Mouse (Mus musculus): ENCODE data around the gene Pomp. TPM values are rescaled to one million over a fixed set of nuclear protein-coding genes. Genes with fewer than 3 reads are reported as not detected.

The Pomp gene
- polyA plus RNA-seq, 1 experiment from 2014 or later: 540 TPM

GRCm38 (mm10) chr5:147870296-147870695 is 10.0 kb downstream of the Pomp start:
- WGBS: 90% methylated on average over 1 of the region's 1 CpGs
- H3K27me3 ChIP-seq: no peaks in the 10 kb centered on the region
- no peak overlapping the region for H3K9ac ChIP-seq
- no peak for ATAC-seq (ENCODE audit: low read depth)
- no peak overlapping the region for H3K27ac ChIP-seq (replicated peaks)
- no peaks in the 10 kb centered on the region for H3K9me3 ChIP-seq
- peaks cover 97% of the 10 kb centered on the region for H3K36me3 ChIP-seq
- H3K4me1 ChIP-seq (replicated peaks): no peaks in the 10 kb centered on the region
- no peak overlapping the region for H3K4me3 ChIP-seq
- H3K4me2 ChIP-seq: no peak overlapping the region

GRCm38 (mm10) chr5:147871091-147871820 is 11.0 kb downstream of the Pomp start:
- Histone ChIP-seq H3K9me3 (no peaks in the 10 kb centered on the region), H3K27me3 (no peaks in the 10 kb centered on the region), H3K4me2 (no peak overlapping the region), H3K27ac (replicated peaks) (no peak overlapping the region), H3K36me3 (peaks cover 97% of the 10 kb centered on the region), H3K9ac (no peak overlapping the region), H3K4me1 (replicated peaks) (no peaks in the 10 kb centered on the region), H3K4me3 (no peak overlapping the region)
- WGBS: 93% methylated on average over 15 of the region's 15 CpGs
- ATAC-seq (ENCODE audit: low read depth): no peak

- H3K4me3 ChIP-seq: no peak overlapping the region
- no peaks in the 10 kb centered on the region for H3K27me3 ChIP-seq
- no peak overlapping the region for H3K9ac ChIP-seq
- H3K36me3 ChIP-seq: peaks cover 98% of the 10 kb centered on the region
- H3K27ac ChIP-seq (replicated peaks): no peak overlapping the region
- H3K4me1 ChIP-seq (replicated peaks): no peaks in the 10 kb centered on the region
- no peak overlapping the region for H3K4me2 ChIP-seq
- ATAC-seq (ENCODE audit: low read depth): no peak
- 92% methylated on average over 18 of the region's 18 CpGs for WGBS
- H3K9me3 ChIP-seq: no peaks in the 10 kb centered on the region
These were observed 14.3 kb downstream of the Pomp start for GRCm38 (mm10) chr5:147874491-147875065.

GRCm38 (mm10) chr5:147875210-147875609 is 14.9 kb downstream of the Pomp start:
- Histone ChIP-seq H3K4me3 (no peak overlapping the region), H3K9ac (no peak overlapping the region), H3K27me3 (no peaks in the 10 kb centered on the region), H3K9me3 (no peaks in the 10 kb centered on the region), H3K36me3 (peaks cover 98% of the 10 kb centered on the region), H3K27ac (replicated peaks) (no peak overlapping the region), H3K4me2 (no peak overlapping the region), H3K4me1 (replicated peaks) (no peaks in the 10 kb centered on the region)
- no peak for ATAC-seq (ENCODE audit: low read depth)
- WGBS: 97% methylated on average over 8 of the region's 8 CpGs

GRCm38 (mm10) chr5:147877520-147877919 is 17.3 kb downstream of the Pomp start:
- 84% methylated on average over 6 of the region's 6 CpGs for WGBS
- Histone ChIP-seq H3K9ac (no peak overlapping the region), H3K9me3 (no peaks in the 10 kb centered on the region), H3K4me1 (replicated peaks) (no peaks in the 10 kb centered on the region), H3K36me3 (peaks cover 93% of the 10 kb centered on the region), H3K27ac (replicated peaks) (no peak overlapping the region), H3K27me3 (no peaks in the 10 kb centered on the region), H3K4me2 (no peak overlapping the region), H3K4me3 (no peak overlapping the region)
- no peak for ATAC-seq (ENCODE audit: low read depth)

GRCm38 (mm10) chr5:147879971-147880682 is 19.9 kb downstream of the Pomp start:
- Histone ChIP-seq H3K4me1 (replicated peaks) (no peaks in the 10 kb centered on the region), H3K27me3 (no peaks in the 10 kb centered on the region), H3K4me2 (no peak overlapping the region), H3K9ac (no peak overlapping the region), H3K27ac (replicated peaks) (no peak overlapping the region), H3K36me3 (peaks cover 82% of the 10 kb centered on the region), H3K9me3 (no peaks in the 10 kb centered on the region), H3K4me3 (no peak overlapping the region)
- WGBS: 91% methylated on average over 17 of the region's 17 CpGs
- ATAC-seq (ENCODE audit: low read depth): no peak

GRCm38 (mm10) chr5:147883581-147883980 is 23.3 kb downstream of the Pomp start:
- Histone ChIP-seq H3K4me3 (no peak overlapping the region), H3K9me3 (no peaks in the 10 kb centered on the region), H3K36me3 (peaks cover 49% of the 10 kb centered on the region), H3K4me1 (replicated peaks) (no peaks in the 10 kb centered on the region), H3K4me2 (no peak overlapping the region), H3K9ac (no peak overlapping the region), H3K27ac (replicated peaks) (no peak overlapping the region), H3K27me3 (no peaks in the 10 kb centered on the region)
- WGBS: 92% methylated on average over 6 of the region's 6 CpGs
- no peak for ATAC-seq (ENCODE audit: low read depth)

- Histone ChIP-seq H3K9me3 (no peaks in the 10 kb centered on the region), H3K9ac (no peak overlapping the region), H3K27ac (replicated peaks) (no peak overlapping the region), H3K4me1 (replicated peaks) (peaks cover 9% of the 10 kb centered on the region), H3K4me2 (no peak overlapping the region), H3K27me3 (peaks cover 15% of the 10 kb centered on the region), H3K4me3 (no peak overlapping the region), H3K36me3 (peaks cover 7% of the 10 kb centered on the region; the same call in 1 of the 2 replicates)
- ATAC-seq (ENCODE audit: low read depth): no peak
- 89% methylated on average over 9 of the region's 12 CpGs for whole genome bisulfite sequencing
These were observed 28.3 kb downstream of the Pomp start for GRCm38 (mm10) chr5:147888313-147889297.

- no peaks in the 10 kb centered on the region for H3K36me3 ChIP-seq
- no peak overlapping the region for H3K9ac ChIP-seq
- WGBS: 20% methylated on average over 6 of the region's 6 CpGs
- H3K4me2 ChIP-seq: peak overlapping the region; percentile 72; the same call in 1 of the 2 replicates
- H3K27ac ChIP-seq (replicated peaks): no peak overlapping the region
- H3K27me3 ChIP-seq: peaks cover 22% of the 10 kb centered on the region
- peaks cover 24% of the 10 kb centered on the region for H3K4me1 ChIP-seq (replicated peaks)
- no peak for ATAC-seq (ENCODE audit: low read depth)
- no peak overlapping the region for H3K4me3 ChIP-seq
- H3K9me3 ChIP-seq: no peaks in the 10 kb centered on the region
These were observed 32.5 kb downstream of the Pomp start for GRCm38 (mm10) chr5:147892735-147893134.

GRCm38 (mm10) chr5:147893143-147893542 is 32.9 kb downstream of the Pomp start:
- Histone ChIP-seq H3K27me3 (peaks cover 22% of the 10 kb centered on the region), H3K4me2 (peak overlapping the region; percentile 72; the same call in 1 of the 2 replicates), H3K9ac (no peak overlapping the region), H3K27ac (replicated peaks) (no peak overlapping the region), H3K4me1 (replicated peaks) (peaks cover 24% of the 10 kb centered on the region), H3K9me3 (no peaks in the 10 kb centered on the region), H3K36me3 (no peaks in the 10 kb centered on the region), H3K4me3 (peak overlapping the region; percentile 61; the same call in 1 of the 2 replicates)
- ATAC-seq (ENCODE audit: low read depth): no peak
- WGBS: 8% methylated on average over 9 of the region's 9 CpGs

- Histone ChIP-seq H3K9ac (peak overlapping the region; percentile 71), H3K4me2 (peak overlapping the region; percentile 72), H3K4me1 (replicated peaks) (peaks cover 24% of the 10 kb centered on the region), H3K27me3 (peaks cover 22% of the 10 kb centered on the region), H3K4me3 (peak overlapping the region; percentile 61), H3K36me3 (no peaks in the 10 kb centered on the region), H3K9me3 (no peaks in the 10 kb centered on the region), H3K27ac (replicated peaks) (no peak overlapping the region)
- peak; percentile 73 for ATAC-seq (ENCODE audit: low read depth)
- under 1% methylated on average over 25 of the region's 25 CpGs for WGBS
These were observed 33.6 kb downstream of the Pomp start for GRCm38 (mm10) chr5:147893766-147894454.

Measured in neural tube, embryonic 13.5 days (tissue).